Mouse (Mus musculus): ENCODE measurements around the gene 4930402H24Rik.

The 4930402H24Rik gene

DNA sequence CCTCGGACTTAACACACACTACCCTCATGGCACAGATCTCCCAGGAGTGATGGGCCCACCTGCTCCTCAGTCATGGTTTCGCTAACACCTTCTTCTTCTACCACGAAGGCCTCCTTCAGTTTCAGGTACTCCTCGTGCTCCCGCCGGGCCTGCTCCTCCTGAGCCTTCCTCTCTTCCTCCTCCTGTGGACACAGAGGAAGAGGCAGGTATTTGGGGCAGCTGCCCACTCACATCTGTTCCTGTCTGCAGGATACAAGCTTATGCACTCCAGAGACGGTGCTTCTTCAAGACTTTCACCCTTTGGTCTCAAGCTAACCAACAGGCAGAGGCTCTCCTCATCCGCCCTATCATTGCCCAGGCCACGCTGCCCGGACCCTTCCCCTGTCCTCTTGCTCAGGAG, 247.7 kb downstream of the 4930402H24Rik start:
- no peak for DNase-seq (ENCODE audit: low read depth)

DNA sequence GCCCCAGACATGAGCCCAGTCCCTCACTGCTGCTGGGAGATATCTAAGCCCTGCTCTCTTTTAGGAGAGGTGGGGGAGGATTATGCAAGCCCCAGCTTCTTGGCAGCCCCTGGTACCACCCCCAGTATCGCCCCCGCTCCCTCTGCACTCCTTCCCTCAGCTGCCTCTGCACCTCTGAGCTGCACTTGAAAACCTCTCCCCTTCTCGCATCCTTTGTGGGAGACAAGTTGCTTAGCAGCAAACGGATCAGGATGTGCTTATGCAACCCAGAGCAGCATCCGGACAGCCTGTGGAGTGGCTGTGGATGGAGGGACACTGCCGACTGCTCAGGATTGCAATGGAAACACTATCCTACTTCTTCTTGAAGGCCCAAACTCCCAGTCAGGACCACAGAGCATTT, 248.7 kb downstream of the 4930402H24Rik start:
- DNase-seq (ENCODE audit: low read depth): no peak

DNA sequence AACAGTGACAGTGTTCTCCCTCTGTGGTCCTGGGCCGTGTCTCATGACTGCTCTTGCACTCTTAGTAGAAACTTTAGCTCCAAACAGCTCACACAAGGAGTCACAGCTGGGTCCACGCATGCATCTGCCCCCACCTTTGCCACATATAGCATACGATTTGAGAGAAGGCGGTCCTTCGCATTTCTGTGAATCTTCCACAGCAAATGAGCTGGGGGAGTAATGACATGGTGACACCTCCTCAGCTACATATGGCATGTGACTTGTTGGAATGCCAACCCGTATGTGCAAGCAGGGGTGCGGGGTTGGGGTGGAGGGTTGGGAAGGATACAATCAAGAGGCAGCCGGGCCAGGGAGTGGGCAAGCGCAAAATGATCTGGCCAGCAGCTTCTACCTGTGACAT, 249.7 kb downstream of the 4930402H24Rik start:
- no peak for DNase-seq (ENCODE audit: low read depth)

Data from naive thymus-derived CD4-positive, alpha-beta T cell, adult 2 months (primary cell).